Mouse (Mus musculus): ENCODE measurements around the gene Wdfy1. TPM values are rescaled to one million over a fixed set of nuclear protein-coding genes. Genes with fewer than 3 reads are reported as not detected.

Wdfy1 gene
- polyA plus RNA-seq, 1 experiment from 2014 or later = 115 TPM

DNA sequence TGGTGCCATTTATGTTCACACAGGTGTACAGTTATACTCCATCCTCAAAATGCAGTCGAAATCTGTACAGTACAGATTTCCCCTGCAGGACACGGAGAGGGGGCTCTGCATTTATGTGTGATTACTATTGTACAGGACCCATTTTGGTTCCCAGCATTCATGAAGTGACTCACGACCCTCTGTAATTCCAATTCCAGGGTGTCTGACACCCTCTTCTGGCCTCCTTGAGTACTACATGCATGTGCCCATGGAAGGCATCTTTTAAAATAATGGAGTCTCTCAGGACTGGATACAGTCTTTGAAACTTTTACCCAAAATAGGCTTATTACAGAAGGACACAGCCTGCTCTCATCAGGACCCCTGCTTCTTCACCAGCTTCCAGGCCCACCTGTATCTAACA is 6.5 kb upstream of the Wdfy1 start:
- Histone ChIP-seq H3K27me3 (no peaks in the 10 kb centered on the region), H3K9me3 (no peaks in the 10 kb centered on the region), H3K4me3 (no peak overlapping the region), H3K4me1 (replicated peaks) (peaks cover 9% of the 10 kb centered on the region), H3K36me3 (peaks cover 55% of the 10 kb centered on the region), H3K27ac (replicated peaks) (no peak overlapping the region), H3K4me2 (no peak overlapping the region), H3K9ac (no peak overlapping the region)
- 85% methylated on average over 3 of the region's 3 CpGs for WGBS
- ATAC-seq (ENCODE audit: low FRiP score, low read depth) = no peak

DNA sequence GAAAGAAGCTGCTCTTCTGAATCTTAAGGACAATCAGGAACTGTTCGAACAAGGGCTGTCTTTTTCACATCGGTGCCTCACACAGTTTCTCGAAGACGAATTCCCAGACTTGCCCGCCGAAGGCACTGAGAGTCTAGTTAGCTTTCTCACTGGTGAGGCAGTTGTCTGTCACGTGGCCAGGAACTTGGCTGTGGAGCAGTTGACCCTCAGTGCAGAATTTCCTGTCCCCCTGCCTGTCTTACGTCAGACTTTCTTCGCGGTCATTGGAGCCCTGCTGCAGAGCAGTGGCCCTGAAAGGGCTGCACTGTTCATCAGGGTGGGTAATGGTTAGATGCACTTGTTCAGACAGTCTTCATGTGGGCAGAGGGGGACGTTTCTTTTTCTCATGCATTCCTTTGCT is 2.1 kb upstream of the Wdfy1 start:
- Histone ChIP-seq H3K4me1 (replicated peaks) (peaks cover 14% of the 10 kb centered on the region), H3K27ac (replicated peaks) (no peak overlapping the region), H3K27me3 (no peaks in the 10 kb centered on the region), H3K4me2 (no peak overlapping the region), H3K9me3 (no peaks in the 10 kb centered on the region), H3K9ac (no peak overlapping the region), H3K36me3 (peaks cover 49% of the 10 kb centered on the region), H3K4me3 (no peak overlapping the region)
- WGBS = 86% methylated on average over 11 of the region's 11 CpGs
- no peak for ATAC-seq (ENCODE audit: low FRiP score, low read depth)

DNA sequence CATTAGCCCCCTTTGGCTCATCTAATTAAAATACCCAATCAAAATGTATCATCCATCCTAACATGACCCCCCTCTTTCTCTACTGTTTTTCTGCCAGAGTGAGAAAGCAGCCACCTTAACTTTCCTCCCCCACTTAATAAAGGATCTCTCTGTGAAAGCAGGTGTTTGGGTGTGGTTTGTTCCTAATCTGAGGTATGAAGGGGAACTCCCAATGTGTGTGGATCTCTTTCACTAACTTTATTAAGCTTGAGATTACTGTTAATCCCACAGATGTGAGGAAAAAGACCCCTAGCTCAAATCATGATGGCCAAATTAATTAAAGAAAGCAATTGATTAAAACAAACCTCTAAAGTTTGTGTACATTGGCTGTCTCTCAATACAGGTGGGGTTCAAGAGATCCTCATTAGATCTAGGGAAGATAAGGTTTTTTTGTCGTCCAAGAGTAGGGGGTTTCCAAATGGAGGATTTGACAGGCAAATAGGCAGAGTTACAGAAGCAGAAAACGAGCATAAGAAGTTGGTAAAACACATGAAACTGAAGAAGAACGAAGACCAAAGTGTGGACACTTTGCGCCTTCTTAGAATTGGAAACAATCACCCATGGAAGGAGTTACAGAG is 1.7 kb downstream of the Wdfy1 start:
- Histone ChIP-seq H3K36me3 (peaks cover 13% of the 10 kb centered on the region), H3K4me3 (no peak overlapping the region), H3K27me3 (no peaks in the 10 kb centered on the region), H3K9ac (no peak overlapping the region), H3K9me3 (no peaks in the 10 kb centered on the region), H3K4me1 (replicated peaks) (peaks cover 14% of the 10 kb centered on the region), H3K4me2 (no peak overlapping the region), H3K27ac (replicated peaks) (no peak overlapping the region)
- 83% methylated on average over 4 of the region's 4 CpGs for WGBS
- no peak for ATAC-seq (ENCODE audit: low FRiP score, low read depth)

DNA sequence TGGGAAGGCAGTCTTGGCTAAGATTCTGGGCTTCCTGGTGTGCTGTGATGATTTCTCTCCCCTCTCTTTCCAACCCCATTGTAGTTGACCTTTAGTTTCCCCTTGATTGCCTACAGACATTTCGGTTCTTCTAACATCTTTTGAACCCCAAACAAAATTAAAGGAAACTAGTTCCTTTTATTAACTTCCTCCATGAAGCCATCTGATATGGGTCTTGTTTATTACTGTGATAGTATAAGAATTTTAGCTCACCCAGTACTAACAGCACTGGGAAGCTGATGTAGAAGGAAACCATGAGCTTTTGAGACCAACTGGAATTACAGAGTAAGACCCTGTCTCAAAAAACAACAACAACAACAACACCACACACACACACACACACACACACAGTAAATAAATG is 7.7 kb downstream of the Wdfy1 start:
- H3K9me3 ChIP-seq = no peaks in the 10 kb centered on the region
- 48% methylated on average over 1 of the region's 1 CpGs for WGBS
- no peak overlapping the region for H3K9ac ChIP-seq
- no peak for ATAC-seq (ENCODE audit: low FRiP score, low read depth)
- no peaks in the 10 kb centered on the region for H3K36me3 ChIP-seq
- H3K27me3 ChIP-seq = no peaks in the 10 kb centered on the region
- H3K4me3 ChIP-seq = no peak overlapping the region
- no peak overlapping the region for H3K4me2 ChIP-seq
- no peak overlapping the region for H3K27ac ChIP-seq (replicated peaks)
- no peaks in the 10 kb centered on the region for H3K4me1 ChIP-seq (replicated peaks)

DNA sequence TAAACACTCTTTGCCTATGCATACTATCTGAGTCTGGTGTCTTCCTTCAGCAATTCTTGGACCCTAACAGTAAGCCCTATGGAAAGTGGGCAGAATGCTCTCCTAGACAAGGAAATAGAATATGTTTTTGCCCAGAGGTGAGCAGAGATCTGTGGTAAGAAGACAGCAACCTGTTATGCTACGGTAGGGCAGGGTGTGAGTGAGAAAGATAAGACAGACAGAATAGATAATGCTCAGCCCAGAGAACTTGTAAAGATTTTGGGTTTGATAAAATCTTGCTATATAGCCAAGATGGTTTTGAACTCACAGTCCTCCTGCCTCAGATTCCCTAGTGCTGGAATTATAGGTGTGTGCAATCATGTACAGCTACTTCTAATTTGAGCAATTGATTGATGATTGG is 11.5 kb downstream of the Wdfy1 start:
- Histone ChIP-seq H3K36me3 (no peaks in the 10 kb centered on the region), H3K27ac (replicated peaks) (no peak overlapping the region), H3K9ac (no peak overlapping the region), H3K9me3 (no peaks in the 10 kb centered on the region), H3K4me1 (replicated peaks) (peaks cover 18% of the 10 kb centered on the region), H3K4me3 (no peak overlapping the region), H3K4me2 (no peak overlapping the region), H3K27me3 (no peaks in the 10 kb centered on the region)
- no peak for ATAC-seq (ENCODE audit: low FRiP score, low read depth)
- 91% methylated on average over 1 of the region's 1 CpGs for WGBS

DNA sequence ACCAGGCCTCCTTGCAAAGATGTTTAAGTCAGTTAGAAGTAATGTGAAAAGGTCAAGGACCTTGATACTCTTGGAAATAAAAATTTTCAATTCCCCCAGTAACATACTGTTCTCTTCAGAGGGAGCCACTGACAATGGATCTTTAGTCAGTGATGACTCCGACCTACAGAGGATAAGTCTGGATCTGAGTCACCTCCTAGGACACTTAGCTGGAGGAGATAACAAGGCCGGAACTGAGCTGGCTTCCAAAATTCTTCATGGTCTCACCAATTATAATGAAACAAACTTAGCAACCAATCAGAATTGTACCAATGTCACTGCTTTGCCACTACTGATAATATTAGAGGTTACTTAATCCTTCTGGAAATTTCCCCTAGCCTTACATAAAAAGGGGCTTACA is 11.9 kb downstream of the Wdfy1 start:
- Histone ChIP-seq H3K4me1 (replicated peaks) (peaks cover 23% of the 10 kb centered on the region), H3K36me3 (no peaks in the 10 kb centered on the region), H3K27me3 (no peaks in the 10 kb centered on the region), H3K9me3 (no peaks in the 10 kb centered on the region), H3K4me3 (no peak overlapping the region), H3K9ac (no peak overlapping the region), H3K27ac (replicated peaks) (no peak overlapping the region), H3K4me2 (no peak overlapping the region)
- no peak for ATAC-seq (ENCODE audit: low FRiP score, low read depth)
- 84% methylated on average over 2 of the region's 2 CpGs for WGBS

DNA sequence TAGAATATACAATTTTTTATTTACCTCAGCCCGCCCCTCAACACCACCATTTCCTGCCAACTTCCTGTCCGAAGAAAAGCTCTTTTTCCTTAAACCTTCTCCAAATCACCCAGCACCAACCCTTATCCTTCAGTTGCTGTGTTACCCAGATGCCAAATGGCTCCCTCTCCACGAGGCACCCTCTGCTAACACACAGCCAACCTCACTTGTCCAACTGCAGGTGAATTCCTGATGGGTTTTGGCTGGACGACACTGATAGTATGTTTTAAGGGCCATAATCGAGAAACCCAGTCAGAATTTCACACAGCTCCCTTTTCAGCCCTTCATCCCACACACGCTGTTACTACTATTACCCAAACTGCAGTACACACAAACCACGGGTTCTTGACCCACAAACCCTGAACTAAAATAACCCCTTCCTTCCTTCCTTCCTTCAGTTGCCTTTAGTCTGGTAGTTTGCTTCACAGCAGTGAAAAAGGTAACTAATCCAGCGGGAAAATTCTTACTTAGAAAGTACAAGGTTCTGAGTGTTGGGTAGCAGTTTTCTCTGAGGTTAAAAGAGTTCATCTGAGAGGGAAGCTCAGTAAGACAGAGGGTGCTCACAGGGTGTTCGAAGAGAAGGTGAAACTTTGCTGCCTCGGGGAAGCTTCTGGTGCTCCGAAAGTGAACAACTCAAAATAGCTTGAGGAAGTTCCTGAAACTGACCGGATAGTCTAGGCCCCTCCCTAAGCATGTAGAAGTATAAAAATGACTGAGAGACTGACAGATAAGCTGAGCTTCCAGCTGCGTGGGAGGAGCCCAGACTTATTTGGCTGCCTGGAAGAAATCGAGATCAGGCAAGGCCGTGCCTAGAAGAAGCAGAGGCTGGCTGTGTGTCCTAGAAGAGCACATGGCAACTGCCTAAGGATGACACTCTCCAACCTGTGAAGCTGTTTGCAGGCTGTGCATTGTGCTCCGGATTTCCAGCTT is 13.4 kb downstream of the Wdfy1 start:
- Histone ChIP-seq H3K4me3 (peak overlapping the region; percentile 70), H3K36me3 (no peaks in the 10 kb centered on the region), H3K9me3 (no peaks in the 10 kb centered on the region), H3K27ac (replicated peaks) (peak overlapping the region; percentile 50), H3K4me2 (peak overlapping the region; percentile 91), H3K4me1 (replicated peaks) (peaks cover 29% of the 10 kb centered on the region), H3K27me3 (no peaks in the 10 kb centered on the region), H3K9ac (peak overlapping the region; percentile 71)
- 65% methylated on average over 16 of the region's 16 CpGs for WGBS
- ATAC-seq (ENCODE audit: low FRiP score, low read depth) = no peak

DNA sequence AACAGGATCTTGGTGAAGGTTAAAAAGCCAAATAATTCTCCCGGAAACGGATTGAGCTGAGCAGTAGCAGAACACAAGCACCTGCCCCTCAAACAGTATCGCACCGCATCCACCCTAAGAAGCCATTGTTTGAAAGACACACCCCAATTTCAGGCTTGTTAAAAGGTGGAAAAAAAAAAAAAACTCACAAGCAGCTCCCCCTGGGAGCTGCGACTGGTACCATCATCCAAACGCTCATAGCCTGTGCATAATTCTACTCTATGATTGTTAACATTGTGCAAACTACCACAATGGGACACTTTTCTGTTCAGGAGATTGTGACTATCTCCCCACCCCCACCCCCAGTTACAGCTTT is 14.0 kb downstream of the Wdfy1 start:
- no peaks in the 10 kb centered on the region for H3K27me3 ChIP-seq
- H3K9me3 ChIP-seq = no peaks in the 10 kb centered on the region
- H3K9ac ChIP-seq = peak overlapping the region; percentile 71
- H3K27ac ChIP-seq (replicated peaks) = peak overlapping the region; percentile 50
- peak overlapping the region; percentile 91 for H3K4me2 ChIP-seq
- peak; percentile 68 for ATAC-seq (ENCODE audit: low FRiP score, low read depth)
- peaks cover 33% of the 10 kb centered on the region for H3K4me1 ChIP-seq (replicated peaks)
- under 1% methylated on average over 6 of the region's 6 CpGs for WGBS
- H3K4me3 ChIP-seq = peak overlapping the region; percentile 70
- no peaks in the 10 kb centered on the region for H3K36me3 ChIP-seq

DNA sequence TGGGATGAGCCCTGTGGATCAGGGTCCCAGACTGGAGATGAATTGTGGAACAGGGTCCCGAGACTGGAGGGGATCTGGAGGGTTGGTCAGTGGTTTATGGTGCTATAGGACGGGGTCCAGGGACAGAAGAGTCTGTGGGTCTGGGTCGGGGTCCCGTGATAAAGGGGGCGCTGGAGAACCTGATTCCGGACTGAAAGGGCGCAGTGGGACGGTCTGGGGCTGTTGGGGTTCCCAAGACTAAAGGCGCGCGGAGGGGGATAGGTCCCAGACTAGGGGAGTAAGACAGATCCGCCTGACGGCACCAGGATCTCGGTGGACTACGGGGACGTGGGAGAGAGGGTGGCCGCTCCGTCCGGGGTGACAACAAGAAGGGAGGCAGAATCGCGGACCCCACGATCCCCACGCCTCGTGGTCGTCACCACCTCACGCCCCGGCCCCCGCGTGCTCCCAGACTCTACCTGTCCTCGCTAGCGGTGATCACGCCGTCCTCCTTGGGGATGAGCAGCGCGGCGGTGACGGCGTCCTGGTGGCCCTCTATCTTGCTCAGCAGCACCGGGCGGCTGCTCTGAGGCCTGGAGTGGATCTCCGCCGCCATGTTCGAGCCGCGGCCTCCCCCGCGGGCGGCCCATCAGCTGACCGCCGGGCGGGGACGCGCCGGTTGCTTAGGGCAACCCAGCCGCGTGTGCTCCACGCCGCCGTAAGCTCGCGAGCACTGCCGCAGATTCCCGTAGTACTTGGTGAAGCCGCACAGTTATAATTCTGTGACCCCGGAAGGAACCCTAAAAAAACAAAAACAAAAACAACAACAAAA is 14.6 kb downstream of the Wdfy1 start:
- peaks cover 37% of the 10 kb centered on the region for H3K4me1 ChIP-seq (replicated peaks)
- WGBS = under 1% methylated on average over 65 of the region's 65 CpGs
- H3K36me3 ChIP-seq = no peaks in the 10 kb centered on the region
- H3K4me2 ChIP-seq = peak overlapping the region; percentile 91
- peak overlapping the region; percentile 71 for H3K9ac ChIP-seq
- peak overlapping the region; percentile 50 for H3K27ac ChIP-seq (replicated peaks)
- no peaks in the 10 kb centered on the region for H3K27me3 ChIP-seq
- peak; percentile 95 for ATAC-seq (ENCODE audit: low FRiP score, low read depth)
- H3K9me3 ChIP-seq = no peaks in the 10 kb centered on the region
- peak overlapping the region; percentile 70 for H3K4me3 ChIP-seq

DNA sequence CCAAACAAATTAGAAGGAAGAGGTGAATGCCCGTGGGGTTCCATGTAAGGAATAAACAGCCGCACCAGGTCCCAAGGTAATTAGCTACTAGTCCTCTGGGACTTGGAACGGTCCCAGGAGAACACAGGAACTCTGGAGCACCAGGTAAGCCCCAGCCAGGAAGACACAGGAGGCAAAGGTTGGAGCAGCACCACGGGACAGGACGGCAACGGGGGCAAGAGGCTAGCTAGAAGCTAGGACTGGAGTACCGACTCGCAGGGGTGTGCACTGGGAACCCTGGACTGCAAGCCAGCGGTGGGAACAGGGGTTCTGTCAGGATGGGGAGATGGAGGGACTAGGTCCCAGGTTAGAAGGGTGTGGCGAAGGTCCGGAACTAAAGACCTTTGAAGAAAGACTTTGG is 15.3 kb downstream of the Wdfy1 start:
- Histone ChIP-seq H3K27ac (replicated peaks) (no peak overlapping the region), H3K27me3 (no peaks in the 10 kb centered on the region), H3K9me3 (no peaks in the 10 kb centered on the region), H3K4me1 (replicated peaks) (peaks cover 37% of the 10 kb centered on the region), H3K9ac (peak overlapping the region; percentile 71), H3K4me3 (peak overlapping the region; percentile 70), H3K4me2 (peak overlapping the region; percentile 91), H3K36me3 (no peaks in the 10 kb centered on the region)
- peak; percentile 12; the same call in 1 of the 2 replicates for ATAC-seq (ENCODE audit: low FRiP score, low read depth)
- 10% methylated on average over 11 of the region's 11 CpGs for WGBS

DNA sequence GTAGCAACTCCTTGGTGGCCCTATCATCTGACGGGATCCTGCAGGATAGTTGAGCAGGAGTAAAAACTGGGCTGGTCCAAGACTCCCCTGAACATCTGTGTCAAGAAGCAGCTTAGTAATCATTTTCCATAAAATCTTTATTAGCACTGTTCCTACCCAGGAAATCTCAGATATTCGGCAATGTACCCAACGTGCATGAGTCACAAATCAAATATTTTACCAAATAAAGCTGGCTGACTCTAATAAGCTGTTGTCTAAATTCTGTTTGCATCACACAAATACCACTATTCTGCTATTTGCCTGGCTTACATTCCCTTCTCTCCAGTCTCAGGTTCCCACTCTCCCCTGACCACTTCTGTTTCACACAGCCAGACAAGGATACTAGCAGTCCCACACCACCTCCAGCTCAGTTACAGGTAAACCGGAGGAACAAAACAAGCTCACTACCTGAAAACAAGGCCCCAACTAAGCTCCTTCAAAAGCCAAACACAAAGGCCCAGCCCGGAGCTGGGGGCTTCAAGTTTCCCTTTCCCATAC is 16.4 kb downstream of the Wdfy1 start:
- ATAC-seq (ENCODE audit: low FRiP score, low read depth) = no peak
- Histone ChIP-seq H3K27me3 (no peaks in the 10 kb centered on the region), H3K4me2 (peak overlapping the region; percentile 91), H3K27ac (replicated peaks) (no peak overlapping the region), H3K9ac (peak overlapping the region; percentile 11; the same call in 1 of the 2 replicates), H3K4me3 (peak overlapping the region; percentile 70), H3K4me1 (replicated peaks) (peaks cover 37% of the 10 kb centered on the region), H3K36me3 (no peaks in the 10 kb centered on the region), H3K9me3 (no peaks in the 10 kb centered on the region)
- WGBS = 71% methylated on average over 5 of the region's 5 CpGs

All from hindbrain, embryonic 15.5 days (tissue).